Mouse (Mus musculus) intestine, embryonic 16.5 days (tissue): Measurements from ENCODE around the gene Pla1a. TPM values are rescaled to one million over a fixed set of nuclear protein-coding genes. Genes with fewer than 3 reads are reported as not detected.

Experiments
- ATAC-seq: fragments of 200-750 bp; cut with Nextera tagmentation; 2 replicates; pipeline ENCODE4 v1.8.0; 2017; ENCODE audit warnings: moderate TSS enrichment, moderate library complexity
- H3K27ac ChIP-seq: fragments of 300-500 bp; sonication (generic); 2 replicates; pipeline ENCODE4 v1.5.1; 2014; ENCODE audit warnings: mild to moderate bottlenecking, low read length
- H3K27me3 ChIP-seq: fragments of 300-500 bp; sonication (generic); replicated peaks from 2 replicates; pipeline ENCODE4 v1.6.1; 2014; ENCODE audit warnings: low read length, control low read depth, mixed read lengths; ENCODE audit not compliant: control insufficient read depth, insufficient read depth
- H3K36me3 ChIP-seq: fragments of 300-500 bp; sonication (generic); 2 replicates; pipeline ENCODE4 v1.6.1; 2014; ENCODE audit warnings: low read length, control low read depth; ENCODE audit not compliant: control insufficient read depth, insufficient read depth
- H3K4me1 ChIP-seq: fragments of 300-500 bp; sonication (generic); 2 replicates; pipeline ENCODE4 v1.6.1; 2014; ENCODE audit warnings: low read length, control low read depth, mixed read lengths; ENCODE audit not compliant: control insufficient read depth, insufficient read depth
- H3K4me2 ChIP-seq: fragments of 300-500 bp; sonication (generic); 2 replicates; pipeline ENCODE4 v1.6.1; 2014; ENCODE audit warnings: low read depth, low read length, control low read depth
- H3K4me3 ChIP-seq: fragments of 300-500 bp; sonication (generic); 2 replicates; pipeline ENCODE4 v1.5.1; 2014; ENCODE audit warnings: mild to moderate bottlenecking, low read length
- H3K9ac ChIP-seq: fragments of 300-500 bp; sonication (generic); 2 replicates; pipeline ENCODE4 v1.6.1; 2014; ENCODE audit warnings: low read depth, low read length
- H3K9me3 ChIP-seq: fragments of 300-500 bp; sonication (generic); 2 replicates; pipeline ENCODE4 v1.6.1; 2016; ENCODE audit warnings: low read length, control low read depth; ENCODE audit not compliant: control insufficient read depth
- WGBS: fragments of 180-500 bp; shearing (Covaris S2); extraction: QIAGEN DNeasy Blood & Tissue Kit; methylation state at CpG from one replicate; pipeline ENCODE4 v1.1.7; 2014; 5-methylcytosine and 5-hydroxymethylcytosine counted together
- polyA plus RNA-seq: library from polyadenylated mRNA; unstranded; fragments of >200 nt; fragmentation: Nextera tagmentation; extraction: Ambion mirVana; gene quantifications from 2 replicates; pipeline ENCODE4 v1.2.1, GENCODE M21; 2015

Pla1a gene
- polyA plus RNA-seq, 1 experiment from 2014 or later: 1.9 TPM

DNA sequence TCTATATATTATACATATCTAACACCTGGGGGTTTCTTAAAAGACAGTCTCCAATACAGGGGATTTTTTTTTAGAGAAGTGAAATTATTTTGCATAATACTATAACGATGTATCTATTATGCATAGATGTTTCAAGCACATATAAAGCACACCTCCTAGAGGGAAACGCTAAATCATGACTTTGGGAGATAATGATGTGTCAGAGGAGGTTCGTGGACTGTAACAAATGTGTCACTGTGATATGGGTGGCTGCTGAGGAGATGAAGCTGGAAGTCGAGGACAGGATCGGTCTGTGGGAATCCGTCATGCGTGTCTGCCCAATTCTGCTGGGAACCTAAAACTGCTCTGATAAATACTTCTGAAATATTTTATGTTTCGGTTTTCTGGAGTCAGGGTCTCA lies 28.8 kb upstream of the Pla1a start:
- ATAC-seq: no peak
- WGBS: 87% methylated on average over 8 of the region's 8 CpGs
- Histone ChIP-seq H3K9me3 (no peaks in the 10 kb centered on the region), H3K27me3 (no peaks in the 10 kb centered on the region), H3K4me2 (no peak overlapping the region), H3K4me1 (0 out of 2 replicates have a peak, but pooled peaks cover 2% of the 10 kb centered on the region), H3K27ac (no peak overlapping the region), H3K36me3 (no peaks in the 10 kb centered on the region), H3K4me3 (no peak overlapping the region), H3K9ac (no peak overlapping the region)

DNA sequence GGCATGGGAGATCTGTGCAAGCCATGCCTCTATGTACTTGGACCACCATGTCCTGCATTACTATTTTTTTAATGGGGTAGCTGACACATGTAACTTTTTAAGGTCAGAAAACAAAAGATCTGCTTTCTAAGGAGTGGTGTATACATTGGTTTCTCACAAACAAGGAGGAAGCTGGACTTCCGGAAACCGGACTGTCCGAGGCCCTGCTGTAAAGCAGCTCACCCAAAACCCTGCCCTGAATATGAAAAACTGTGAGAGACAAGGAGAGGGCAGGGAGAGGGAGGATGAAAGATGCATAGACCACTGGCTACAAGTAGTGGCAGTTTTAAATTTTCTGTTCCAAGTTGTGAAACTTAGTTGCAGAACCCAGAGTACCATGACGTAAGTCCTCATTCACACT lies 27.0 kb upstream of the Pla1a start:
- Histone ChIP-seq H3K9ac (no peak overlapping the region), H3K9me3 (no peaks in the 10 kb centered on the region), H3K27ac (no peak overlapping the region), H3K4me3 (no peak overlapping the region), H3K27me3 (no peaks in the 10 kb centered on the region), H3K4me2 (no peak overlapping the region), H3K36me3 (no peaks in the 10 kb centered on the region), H3K4me1 (no peaks in the 10 kb centered on the region)
- WGBS: 88% methylated on average over 4 of the region's 4 CpGs
- no peak for ATAC-seq

DNA sequence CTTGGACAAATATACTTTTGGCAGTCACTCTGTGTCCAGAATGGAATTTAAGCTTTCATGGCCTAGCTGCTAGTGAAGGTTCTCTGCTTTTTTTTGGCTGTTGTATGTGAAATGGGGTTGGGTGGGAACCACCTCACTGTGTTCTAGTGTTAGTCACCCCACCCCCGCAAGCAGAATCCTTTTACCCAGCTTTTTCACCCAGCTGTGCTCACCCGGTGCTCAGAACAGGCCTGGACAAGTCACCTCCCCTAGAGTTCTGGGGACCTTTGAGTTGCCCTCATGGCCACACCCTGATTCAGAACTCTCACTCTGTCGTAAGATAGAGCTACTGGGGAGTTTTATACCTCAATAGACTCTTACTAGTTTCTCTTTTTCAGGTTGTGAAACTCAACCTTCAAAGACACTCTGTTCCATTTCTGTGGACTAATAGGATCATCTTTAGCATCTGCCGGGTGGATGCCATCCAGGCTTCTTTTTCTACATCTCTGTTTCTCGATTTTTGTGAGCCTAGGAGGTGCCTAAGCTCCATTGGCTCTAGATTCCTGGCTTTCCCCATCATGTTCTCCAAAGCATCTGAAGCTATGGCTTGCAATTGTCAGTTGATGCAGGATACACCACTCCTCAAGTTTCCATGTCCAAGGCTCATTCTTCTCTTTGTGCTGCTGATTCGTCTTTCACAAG lies 25.8 kb upstream of the Pla1a start:
- Histone ChIP-seq H3K27ac (no peak overlapping the region), H3K36me3 (no peaks in the 10 kb centered on the region), H3K9ac (no peak overlapping the region), H3K4me1 (no peaks in the 10 kb centered on the region), H3K9me3 (no peaks in the 10 kb centered on the region), H3K27me3 (no peaks in the 10 kb centered on the region), H3K4me2 (no peak overlapping the region), H3K4me3 (no peak overlapping the region)
- peak; percentile 90 for ATAC-seq
- WGBS: 65% methylated on average over 6 of the region's 6 CpGs

DNA sequence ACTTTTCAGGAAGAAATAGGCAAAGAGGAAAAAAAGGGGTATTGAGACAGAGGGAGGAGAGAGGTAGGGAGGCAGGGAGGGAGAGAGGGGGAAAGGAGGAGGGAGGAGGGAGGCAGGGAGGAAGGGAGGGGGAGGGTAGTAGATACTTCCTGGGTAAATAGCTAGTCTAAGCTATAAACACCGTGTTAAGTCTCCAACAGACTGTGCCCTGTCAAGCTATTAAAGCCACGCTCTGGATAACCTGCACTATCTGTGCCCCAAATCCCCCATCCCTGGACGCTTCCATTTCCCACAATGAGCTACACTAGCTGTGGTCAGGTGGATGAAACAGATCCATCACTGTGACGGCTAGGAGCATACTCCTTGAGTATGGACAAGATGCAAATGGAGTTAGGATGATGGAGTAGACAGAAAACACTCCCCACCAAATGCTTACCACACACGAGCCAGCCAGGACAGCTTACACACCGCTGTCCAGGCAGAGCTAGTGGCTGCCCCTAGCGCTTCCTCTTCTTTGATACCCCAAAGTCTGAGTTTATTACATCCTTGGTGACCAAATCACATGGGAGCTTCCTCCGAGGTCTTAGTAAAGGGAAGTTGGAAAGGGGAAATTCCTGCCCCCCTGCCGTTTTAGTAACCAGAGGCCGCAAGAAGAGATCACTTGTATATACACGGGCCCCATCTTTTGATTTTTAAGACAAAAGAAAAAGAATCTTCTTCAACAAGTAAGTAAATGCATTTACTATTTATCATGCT lies 24.0 kb upstream of the Pla1a start:
- H3K4me3 ChIP-seq: no peak overlapping the region
- no peaks in the 10 kb centered on the region for H3K27me3 ChIP-seq
- no peak overlapping the region for H3K4me2 ChIP-seq
- H3K36me3 ChIP-seq: no peaks in the 10 kb centered on the region
- 51% methylated on average over 11 of the region's 11 CpGs for WGBS
- H3K4me1 ChIP-seq: no peaks in the 10 kb centered on the region
- no peak overlapping the region for H3K9ac ChIP-seq
- no peak overlapping the region for H3K27ac ChIP-seq
- no peak for ATAC-seq
- H3K9me3 ChIP-seq: no peaks in the 10 kb centered on the region

DNA sequence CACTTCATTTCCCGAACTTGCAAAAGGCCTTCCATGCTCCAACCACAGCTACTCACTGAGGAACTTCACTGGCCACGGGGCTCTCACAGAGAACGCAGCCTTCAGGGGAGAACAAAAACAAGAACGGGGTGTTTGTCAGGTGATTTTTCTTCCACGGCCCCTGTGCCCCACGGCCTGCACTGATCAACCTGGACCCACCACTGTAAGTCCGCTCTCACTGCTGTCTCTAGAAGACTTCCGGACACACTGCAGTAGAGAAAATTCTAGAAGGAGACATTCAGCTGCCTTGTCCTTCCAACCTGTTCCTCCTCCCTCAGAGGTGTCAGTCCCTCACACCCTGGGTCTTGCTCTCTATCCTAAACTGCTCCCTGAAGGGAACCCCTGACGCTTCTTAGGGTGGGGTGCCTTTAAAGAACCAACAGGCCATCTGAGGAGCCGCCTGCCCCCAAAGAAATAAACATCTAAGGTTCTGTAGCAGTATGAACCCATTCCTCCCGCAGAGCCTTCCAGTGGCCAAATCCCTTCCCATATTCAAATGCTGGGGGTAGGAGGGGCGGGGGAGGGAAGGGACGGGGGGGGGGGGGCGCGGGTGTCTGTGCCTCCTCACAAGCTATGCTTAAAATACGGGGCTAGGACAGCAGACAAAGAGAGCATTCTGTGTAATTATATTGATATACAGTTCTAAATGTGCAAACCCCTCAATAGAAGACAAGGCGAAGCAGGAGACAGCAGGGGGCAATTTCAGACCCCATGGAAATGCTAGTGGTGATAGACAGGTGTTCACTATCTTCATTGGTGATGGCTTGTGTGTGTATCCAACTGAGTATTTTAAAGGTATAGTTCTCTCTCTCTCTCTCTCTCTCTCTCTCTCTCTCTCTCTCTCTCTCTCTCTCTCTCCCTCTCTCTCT lies 22.8 kb upstream of the Pla1a start, which contains the start of gene Cd80:
TSS of gene Cd80 (plus strand) at position 51 of the 908 bp plus-strand sequence.
- WGBS: 71% methylated on average over 16 of the region's 17 CpGs
- no peak for ATAC-seq
- Histone ChIP-seq H3K9me3 (no peaks in the 10 kb centered on the region), H3K36me3 (no peaks in the 10 kb centered on the region), H3K27me3 (no peaks in the 10 kb centered on the region), H3K4me1 (peaks cover 4% of the 10 kb centered on the region; the same call in 1 of the 2 replicates), H3K4me2 (no peak within 1 kb of the TSS), H3K9ac (peak within 1 kb of the TSS; percentile 19; the same call in 1 of the 2 replicates), H3K4me3 (no peak within 1 kb of the TSS), H3K27ac (no peak within 1 kb of the TSS)

DNA sequence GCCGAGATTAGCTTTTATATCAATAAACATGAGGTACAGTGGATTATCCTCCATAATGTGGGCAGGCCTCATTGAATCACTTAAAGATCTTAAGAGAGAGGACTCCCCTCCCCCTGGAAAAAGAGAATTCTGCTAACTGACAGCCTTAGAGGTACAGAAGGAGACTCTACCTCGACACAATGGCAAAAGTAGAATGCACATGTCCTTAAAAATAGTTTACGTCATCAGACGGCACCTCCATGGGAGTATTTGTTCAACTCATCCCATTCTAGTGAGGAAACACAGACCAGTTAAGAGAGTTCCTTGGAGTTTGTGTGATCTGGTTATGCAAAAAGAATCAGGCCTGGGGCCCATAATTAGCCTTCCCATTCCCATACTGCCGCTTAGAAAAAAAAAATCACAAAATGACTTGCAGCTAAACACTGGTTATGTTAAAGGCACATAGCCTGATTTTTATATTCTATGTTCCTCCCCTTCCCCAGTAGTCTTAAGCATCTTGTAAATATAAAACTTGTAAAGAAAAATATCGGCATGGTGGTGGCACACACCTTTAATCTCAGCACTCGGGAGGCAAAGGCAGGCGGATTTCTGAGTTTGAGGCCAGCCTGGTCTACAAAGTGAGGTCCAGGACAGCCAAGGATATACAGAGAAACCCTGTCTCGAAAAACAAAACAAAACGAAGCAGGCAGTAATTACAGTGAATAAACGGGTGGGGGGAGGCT lies 21.7 kb upstream of the Pla1a start:
- Histone ChIP-seq H3K9ac (no peak overlapping the region), H3K27me3 (no peaks in the 10 kb centered on the region), H3K4me1 (peaks cover 4% of the 10 kb centered on the region; the same call in 1 of the 2 replicates), H3K9me3 (no peaks in the 10 kb centered on the region), H3K27ac (no peak overlapping the region), H3K4me2 (no peak overlapping the region), H3K36me3 (peaks cover 4% of the 10 kb centered on the region; the same call in 1 of the 2 replicates), H3K4me3 (no peak overlapping the region)
- 74% methylated on average over 11 of the region's 11 CpGs for WGBS
- ATAC-seq: no peak

DNA sequence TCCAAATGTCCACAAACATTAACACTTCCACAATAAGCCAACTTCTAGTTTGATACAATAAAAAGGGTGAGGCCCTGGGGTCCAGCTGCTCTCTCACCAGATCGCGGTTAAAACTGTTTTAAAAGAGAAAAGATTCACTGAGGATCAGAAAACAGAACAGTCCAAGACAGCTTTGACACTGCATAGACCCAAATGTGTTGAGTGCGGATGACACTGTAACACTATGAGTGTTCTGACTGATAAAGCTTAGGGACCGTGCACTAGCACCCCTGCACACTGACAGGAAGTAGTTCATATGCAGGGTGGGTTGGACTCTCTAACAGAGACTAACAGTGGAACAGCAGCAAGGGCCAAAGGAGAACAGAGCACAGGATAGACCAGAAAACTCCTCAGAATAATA lies 21.0 kb upstream of the Pla1a start:
- H3K4me3 ChIP-seq: no peak overlapping the region
- H3K27ac ChIP-seq: no peak overlapping the region
- 88% methylated on average over 4 of the region's 4 CpGs for WGBS
- H3K9ac ChIP-seq: no peak overlapping the region
- no peak for ATAC-seq
- no peak overlapping the region for H3K4me2 ChIP-seq
- H3K27me3 ChIP-seq: no peaks in the 10 kb centered on the region
- H3K36me3 ChIP-seq: peaks cover 4% of the 10 kb centered on the region; the same call in 1 of the 2 replicates
- H3K4me1 ChIP-seq: peaks cover 4% of the 10 kb centered on the region; the same call in 1 of the 2 replicates
- no peaks in the 10 kb centered on the region for H3K9me3 ChIP-seq

DNA sequence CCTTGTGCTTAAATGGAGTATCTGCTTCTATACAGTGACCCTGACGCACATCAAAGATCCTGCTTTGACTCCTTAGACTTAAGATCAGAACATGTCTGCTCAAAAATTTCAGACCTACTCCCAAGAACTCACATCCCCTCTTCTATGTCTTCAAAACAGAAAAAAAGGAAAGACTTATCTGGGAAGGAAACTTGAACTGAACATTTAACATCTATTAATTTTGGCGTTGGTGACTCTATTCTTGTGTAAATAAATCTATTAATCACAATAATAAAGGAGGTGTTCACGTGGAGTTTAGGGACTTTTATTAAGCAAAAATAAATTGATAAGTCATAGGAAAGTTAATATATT lies 20.2 kb upstream of the Pla1a start:
- H3K27ac ChIP-seq: peak overlapping the region; percentile 96
- H3K4me1 ChIP-seq: peaks cover 4% of the 10 kb centered on the region; the same call in 1 of the 2 replicates
- peak overlapping the region; percentile 85 for H3K4me3 ChIP-seq
- H3K36me3 ChIP-seq: peaks cover 4% of the 10 kb centered on the region; the same call in 1 of the 2 replicates
- H3K9ac ChIP-seq: peak overlapping the region; percentile 98
- no peaks in the 10 kb centered on the region for H3K9me3 ChIP-seq
- peak overlapping the region; percentile 56 for H3K4me2 ChIP-seq
- 18% methylated on average over 3 of the region's 3 CpGs for WGBS
- ATAC-seq: no peak
- no peaks in the 10 kb centered on the region for H3K27me3 ChIP-seq
